Mouse (Mus musculus) neural tube, embryonic 15.5 days (tissue): ENCODE results near the gene Wnt7a. TPM values are rescaled to one million over a fixed set of nuclear protein-coding genes. Genes with fewer than 3 reads are reported as not detected.

ENCODE experiments used
- ATAC-seq: fragments of 200-750 bp; cut with Nextera tagmentation; 2 replicates; pipeline ENCODE4 v1.8.0; 2017; ENCODE audit warnings: mild to moderate bottlenecking, moderate TSS enrichment, moderate library complexity; ENCODE audit not compliant: low FRiP score
- H3K27ac ChIP-seq: fragments of 300-500 bp; sonication (generic); replicated peaks from 2 replicates; pipeline ENCODE4 v1.5.1; 2015; ENCODE audit warnings: mild to moderate bottlenecking, inconsistent platforms
- H3K27me3 ChIP-seq: fragments of 300-500 bp; sonication (generic); replicated peaks from 2 replicates; pipeline ENCODE4 v1.6.1; 2015; ENCODE audit warnings: inconsistent platforms
- H3K36me3 ChIP-seq: fragments of 300-500 bp; sonication (generic); 2 replicates; pipeline ENCODE4 v1.6.1; 2015; ENCODE audit warnings: inconsistent platforms
- H3K4me1 ChIP-seq: fragments of 300-500 bp; sonication (generic); 2 replicates; pipeline ENCODE4 v1.6.1; 2015; ENCODE audit warnings: inconsistent platforms
- H3K4me2 ChIP-seq: fragments of 300-500 bp; sonication (generic); 2 replicates; pipeline ENCODE4 v1.6.1; 2015; ENCODE audit warnings: inconsistent platforms, mild to moderate bottlenecking, moderate library complexity
- H3K4me3 ChIP-seq: fragments of 300-500 bp; sonication (generic); replicated peaks from 2 replicates; pipeline ENCODE4 v1.5.1; 2015; ENCODE audit warnings: mild to moderate bottlenecking, inconsistent platforms
- H3K9ac ChIP-seq: fragments of 300-500 bp; sonication (generic); replicated peaks from 2 replicates; pipeline ENCODE4 v1.6.1; 2015; ENCODE audit warnings: mild to moderate bottlenecking, inconsistent platforms
- H3K9me3 ChIP-seq: fragments of 300-500 bp; sonication (generic); replicated peaks from 2 replicates; pipeline ENCODE4 v1.6.1; 2016; ENCODE audit warnings: inconsistent platforms
- WGBS: fragments of 180-500 bp; shearing (Covaris S2); methylation state at CpG from one replicate; pipeline ENCODE4 v1.1.7; 2015; ENCODE audit warnings: mixed read lengths; 5-methylcytosine and 5-hydroxymethylcytosine counted together
- polyA plus RNA-seq: library from polyadenylated mRNA; unstranded; fragments of >200 nt; fragmentation: Nextera tagmentation; extraction: Ambion mirVana; gene quantifications from 2 replicates; pipeline ENCODE4 v1.2.1, GENCODE M21; 2015

The Wnt7a gene
- polyA plus RNA-seq, 1 experiment from 2014 or later: 9.5 TPM

- Histone ChIP-seq H3K9me3 (no peaks in the 10 kb centered on the region), H3K4me1 (peaks cover 7% of the 10 kb centered on the region), H3K27me3 (no peaks in the 10 kb centered on the region), H3K9ac (no peak overlapping the region), H3K4me2 (no peak overlapping the region), H3K36me3 (no peaks in the 10 kb centered on the region), H3K27ac (no peak overlapping the region), H3K4me3 (no peak overlapping the region)
- 66% methylated on average over 8 of the region's 8 CpGs for WGBS
- no peak for ATAC-seq
These were observed 79.3 kb downstream of the Wnt7a start for GRCm38 (mm10) chr6:91331886-91332285.

GRCm38 (mm10) chr6:91325556-91325955 is 85.6 kb downstream of the Wnt7a start:
- Histone ChIP-seq H3K4me2 (no peak overlapping the region), H3K9me3 (no peaks in the 10 kb centered on the region), H3K4me1 (peaks cover 11% of the 10 kb centered on the region), H3K36me3 (no peaks in the 10 kb centered on the region), H3K27me3 (no peaks in the 10 kb centered on the region), H3K4me3 (no peak overlapping the region), H3K27ac (no peak overlapping the region), H3K9ac (no peak overlapping the region)
- ATAC-seq: no peak
- 92% methylated on average over 4 of the region's 4 CpGs for WGBS

DNA sequence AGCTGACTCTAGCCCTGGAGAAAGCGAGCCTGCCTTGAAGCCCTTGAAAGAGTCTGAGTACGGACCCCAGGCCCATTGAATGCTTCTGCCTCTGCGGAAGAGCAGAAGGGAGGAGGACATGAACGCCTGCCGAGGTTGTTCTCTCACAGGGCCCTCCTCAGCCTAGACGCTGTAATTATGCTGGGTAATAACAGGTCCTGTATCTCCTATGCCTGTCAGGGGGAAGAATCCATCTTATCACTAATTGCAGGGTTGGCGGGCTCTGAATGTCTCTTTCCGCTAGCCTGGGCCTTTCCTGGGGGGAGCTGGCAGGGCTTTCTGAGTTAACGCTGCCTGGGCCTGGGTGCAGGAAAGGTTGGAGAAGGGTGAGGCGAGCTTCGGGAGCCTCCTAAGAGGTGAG is 86.4 kb downstream of the Wnt7a start:
- 0 out of 2 replicates have a peak, but pooled peaks have one; percentile 26 for ATAC-seq
- no peaks in the 10 kb centered on the region for H3K36me3 ChIP-seq
- 28% methylated on average over 11 of the region's 11 CpGs for WGBS
- peaks cover 11% of the 10 kb centered on the region for H3K4me1 ChIP-seq
- H3K27ac ChIP-seq: no peak overlapping the region
- no peak overlapping the region for H3K4me3 ChIP-seq
- no peak overlapping the region for H3K9ac ChIP-seq
- H3K9me3 ChIP-seq: no peaks in the 10 kb centered on the region
- no peaks in the 10 kb centered on the region for H3K27me3 ChIP-seq
- no peak overlapping the region for H3K4me2 ChIP-seq

GRCm38 (mm10) chr6:91322001-91322772 is 89.0 kb downstream of the Wnt7a start:
- peak overlapping the region; percentile 61 for H3K27ac ChIP-seq
- 58% methylated on average over 9 of the region's 9 CpGs for WGBS
- no peak overlapping the region for H3K4me2 ChIP-seq
- no peak overlapping the region for H3K4me3 ChIP-seq
- H3K9me3 ChIP-seq: no peaks in the 10 kb centered on the region
- ATAC-seq: peak; percentile 53; the same call in 1 of the 2 replicates
- no peaks in the 10 kb centered on the region for H3K27me3 ChIP-seq
- no peaks in the 10 kb centered on the region for H3K36me3 ChIP-seq
- peaks cover 11% of the 10 kb centered on the region for H3K4me1 ChIP-seq
- no peak overlapping the region for H3K9ac ChIP-seq

Other genes with a start within 250 kb of the Wnt7a start
- gene Fbln2, start 198.9 kb downstream of the Wnt7a start, polyA plus RNA-seq: 33.7 and 47.7 TPM in 2 replicates
- 40.0 and 40.3 TPM in 2 replicates for gene Chchd4, start 62.2 kb upstream of the Wnt7a start, polyA plus RNA-seq
- 41.8 and 42.9 TPM in 2 replicates for gene Tmem43, start 62.3 kb upstream of the Wnt7a start, polyA plus RNA-seq
- gene Xpc, start 104.5 kb upstream of the Wnt7a start, polyA plus RNA-seq: 16.5 and 17.4 TPM in 2 replicates
- gene Lsm3, start 104.6 kb upstream of the Wnt7a start, polyA plus RNA-seq: 147 and 168 TPM in 2 replicates